Mouse (Mus musculus) E14TG2a.4 (cell line): ENCODE measurements at regions not wholly inside any gene's neighbourhood (a gene's known extent, or its start where the extent isn't known, plus 50 kb on each side); places are given as distances from the start of the nearest gene placed in this dataset.

Source experiments
- H3K27me3 ChIP-seq: 2 replicates; pipeline ENCODE4 v1.6.1; 2014; ENCODE audit warnings: low read length, control low read depth; ENCODE audit not compliant: insufficient read depth
- H3K36me3 ChIP-seq: 2 replicates; pipeline ENCODE4 v1.6.1; 2014; ENCODE audit warnings: low read length, control low read depth; ENCODE audit not compliant: insufficient read depth
- H3K4me1 ChIP-seq: replicated peaks from 2 replicates; pipeline ENCODE4 v1.6.1; 2014; ENCODE audit warnings: low read depth, low read length, control low read depth
- H3K4me3 ChIP-seq: replicated peaks from 2 replicates; pipeline ENCODE4 v1.5.1; 2014; ENCODE audit warnings: mild to moderate bottlenecking, low read length
- H3K9me3 ChIP-seq: 2 replicates; pipeline ENCODE4 v1.6.1; 2014; ENCODE audit warnings: low read length, control low read depth
- CTCF ChIP-seq: conservative IDR thresholded peaks from 2 replicates; pipeline ENCODE4 v1.5.1; 2014; ENCODE audit warnings: low read length
- NANOG ChIP-seq: IDR thresholded peaks from 2 replicates; pipeline ENCODE4 v1.6.1; 2014; ENCODE audit warnings: borderline replicate concordance, low read length, mixed read lengths
- POU5F1 ChIP-seq: IDR thresholded peaks from 2 replicates; pipeline ENCODE4 v1.6.1; 2014; ENCODE audit warnings: low read length, borderline replicate concordance

DNA sequence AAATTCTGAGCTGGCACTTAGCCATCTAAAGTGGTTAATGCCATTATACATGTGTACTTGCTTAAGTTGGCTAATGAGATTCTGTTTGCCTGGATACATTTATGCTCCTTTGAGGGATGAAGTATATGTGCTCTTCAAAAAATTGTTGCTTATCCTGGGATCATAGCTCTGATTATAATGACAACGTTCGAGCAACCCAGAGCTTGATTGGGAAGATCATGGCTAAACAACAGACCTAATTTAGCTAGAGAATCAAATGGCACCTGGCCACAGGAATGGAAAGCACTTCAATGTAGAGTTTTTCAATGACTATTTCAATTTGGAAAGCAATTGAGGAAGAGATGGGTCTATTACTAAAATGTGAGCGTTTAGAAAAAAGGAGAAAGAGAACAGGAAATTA, 553.7 kb upstream of the Frg1 start:
- Histone ChIP-seq H3K4me1 (no peaks in the 10 kb centered on the region), H3K36me3 (no peaks in the 10 kb centered on the region), H3K9me3 (no peaks in the 10 kb centered on the region), H3K4me3 (no peak overlapping the region), H3K27me3 (no peaks in the 10 kb centered on the region)
- TF ChIP-seq CTCF (no peak), NANOG (no peak), POU5F1 (no peak)

GRCm38 (mm10) chr8:41969408-41969807, 552.5 kb upstream of the Frg1 start:
- H3K27me3 ChIP-seq, result no peaks in the 10 kb centered on the region
- H3K36me3 ChIP-seq, result no peaks in the 10 kb centered on the region
- H3K9me3 ChIP-seq, result no peaks in the 10 kb centered on the region
- H3K4me1 ChIP-seq, result no peaks in the 10 kb centered on the region
- TF ChIP-seq POU5F1 (no peak), NANOG (no peak), CTCF (no peak)
- no peak overlapping the region for H3K4me3 ChIP-seq

- Histone ChIP-seq H3K27me3 (no peaks in the 10 kb centered on the region), H3K4me3 (no peak overlapping the region), H3K9me3 (no peaks in the 10 kb centered on the region), H3K36me3 (no peaks in the 10 kb centered on the region), H3K4me1 (no peaks in the 10 kb centered on the region)
- TF ChIP-seq CTCF, result no peak
- TF ChIP-seq NANOG, result no peak
- no peak for TF ChIP-seq POU5F1
Observed at GRCm38 (mm10) chr8:41964088-41964487, 547.2 kb upstream of the Frg1 start.

DNA sequence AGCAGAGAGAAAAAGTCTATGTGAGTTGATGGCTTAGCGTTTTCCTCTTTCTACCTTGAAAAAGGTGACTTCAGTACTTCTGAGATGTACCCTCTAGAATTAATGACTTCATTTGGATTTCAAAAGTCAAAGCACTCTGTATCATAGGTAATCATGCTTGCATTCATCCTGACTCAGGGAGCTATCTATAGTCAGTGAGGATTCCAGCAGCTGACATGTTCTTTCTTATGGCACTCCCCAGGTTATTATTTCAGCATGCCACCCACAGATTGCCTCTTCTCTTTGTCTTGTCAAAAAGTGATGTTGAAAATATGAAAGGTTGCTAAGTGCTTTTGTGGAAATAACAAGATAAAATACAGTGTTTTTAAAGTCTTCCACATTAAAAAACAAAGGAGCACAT, 540.0 kb upstream of the Frg1 start:
- no peaks in the 10 kb centered on the region for H3K4me1 ChIP-seq
- no peaks in the 10 kb centered on the region for H3K36me3 ChIP-seq
- no peak for TF ChIP-seq POU5F1
- no peaks in the 10 kb centered on the region for H3K9me3 ChIP-seq
- H3K27me3 ChIP-seq, result no peaks in the 10 kb centered on the region
- H3K4me3 ChIP-seq, result no peak overlapping the region

- no peaks in the 10 kb centered on the region for H3K36me3 ChIP-seq
- no peak overlapping the region for H3K4me3 ChIP-seq
- H3K27me3 ChIP-seq, result no peaks in the 10 kb centered on the region
- no peaks in the 10 kb centered on the region for H3K9me3 ChIP-seq
- H3K4me1 ChIP-seq, result no peaks in the 10 kb centered on the region
- TF ChIP-seq CTCF (no peak), NANOG (no peak), POU5F1 (no peak)
Observed at GRCm38 (mm10) chr8:41950736-41951135, 533.9 kb upstream of the Frg1 start.

DNA sequence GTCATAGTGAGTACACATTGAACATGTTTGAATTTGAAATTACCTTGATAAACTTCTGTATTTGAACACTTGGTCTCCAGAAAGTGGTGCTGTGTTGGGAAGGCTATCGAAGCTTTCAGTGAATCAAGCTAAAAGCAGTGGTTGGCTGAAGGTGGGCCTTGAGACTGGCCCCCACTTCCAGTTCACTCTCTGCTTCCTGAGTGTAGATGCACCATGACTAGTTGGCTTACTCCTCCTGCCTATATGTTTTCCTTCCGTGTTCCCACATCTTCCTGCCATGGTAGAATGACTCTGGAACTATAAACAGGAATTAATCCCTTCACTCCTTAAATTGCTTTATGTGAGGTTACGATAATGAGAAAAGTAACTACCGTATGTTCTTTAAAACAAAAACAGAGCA, 522.4 kb upstream of the Frg1 start:
- Histone ChIP-seq H3K27me3 (no peaks in the 10 kb centered on the region), H3K9me3 (no peaks in the 10 kb centered on the region), H3K36me3 (no peaks in the 10 kb centered on the region), H3K4me1 (no peaks in the 10 kb centered on the region), H3K4me3 (no peak overlapping the region)
- TF ChIP-seq POU5F1 (no peak), NANOG (no peak)

GRCm38 (mm10) chr8:41921106-41921505, 504.2 kb upstream of the Frg1 start:
- Histone ChIP-seq H3K27me3 (no peaks in the 10 kb centered on the region), H3K4me3 (no peak overlapping the region), H3K36me3 (no peaks in the 10 kb centered on the region), H3K9me3 (no peaks in the 10 kb centered on the region), H3K4me1 (no peaks in the 10 kb centered on the region)
- no peak for TF ChIP-seq NANOG
- no peak for TF ChIP-seq POU5F1
- TF ChIP-seq CTCF, result no peak

GRCm38 (mm10) chr8:41920536-41920935, 503.7 kb upstream of the Frg1 start:
- TF ChIP-seq POU5F1 (no peak), CTCF (no peak), NANOG (no peak)
- no peaks in the 10 kb centered on the region for H3K4me1 ChIP-seq
- no peaks in the 10 kb centered on the region for H3K36me3 ChIP-seq
- H3K27me3 ChIP-seq, result no peaks in the 10 kb centered on the region
- no peak overlapping the region for H3K4me3 ChIP-seq
- H3K9me3 ChIP-seq, result no peaks in the 10 kb centered on the region

DNA sequence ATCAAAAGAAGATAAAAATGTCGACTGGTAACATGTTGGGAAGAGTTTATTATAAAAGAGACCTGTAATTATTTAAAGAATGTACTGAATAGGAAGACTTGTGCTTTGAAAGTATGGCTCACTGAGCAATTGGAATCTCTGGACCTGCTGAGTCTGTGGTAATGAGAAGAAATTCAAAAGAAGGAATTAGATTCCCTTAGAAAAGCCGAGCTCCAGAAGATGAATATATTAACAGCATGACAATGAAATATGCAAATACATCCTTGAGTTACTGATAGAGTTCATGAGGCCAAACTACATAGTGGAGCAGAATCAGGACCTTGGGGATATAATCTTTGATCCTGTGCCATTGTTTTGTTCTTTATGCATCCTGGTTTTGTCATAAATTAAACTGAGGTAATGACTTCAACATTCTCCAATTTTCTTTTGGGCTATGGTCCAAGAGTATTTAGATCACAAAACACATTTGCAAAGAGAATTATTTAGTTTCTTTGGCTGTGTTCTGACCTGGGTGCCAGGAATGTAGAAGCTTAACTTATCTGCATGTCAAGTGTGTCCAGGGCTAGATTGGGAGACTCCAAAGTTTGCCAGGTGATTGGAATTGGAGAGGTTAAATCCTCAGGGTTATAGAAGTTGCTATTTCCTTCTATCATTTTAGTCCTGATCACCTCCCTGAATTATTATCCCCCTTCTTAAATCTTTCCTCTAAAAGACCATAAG, 461.3 kb upstream of the Frg1 start:
- Histone ChIP-seq H3K4me3 (no peak overlapping the region), H3K9me3 (no peaks in the 10 kb centered on the region), H3K36me3 (no peaks in the 10 kb centered on the region), H3K4me1 (no peaks in the 10 kb centered on the region), H3K27me3 (no peaks in the 10 kb centered on the region)
- TF ChIP-seq POU5F1 (no peak), NANOG (no peak), CTCF (no peak)
